Mouse (Mus musculus) frontal cortex, postnatal 36 days (tissue): Measurements from ENCODE around the gene Ubqln4.
A peak's percentile ranks its signal among the peaks of the same experiment; 100 is the strongest.
"Not testable (repeated sequence)": the region's sequence is repeated elsewhere in the genome, so short reads cannot be mapped to it uniquely, and the experiment has no call there.

Experiments used
- DNase-seq, 2 experiments: peaks; one replicate each; pipeline ENCODE4 v3.0.0; 2022; ENCODE audit warnings: low spot score in 2 of 2

Ubqln4 gene

GRCm38 (mm10) chr3:88566536-88567061 lies 13.0 kb downstream of the Ubqln4 start:
- no peak for DNase-seq

GRCm38 (mm10) chr3:88567892-88568291 lies 14.3 kb downstream of the Ubqln4 start:
- no peak for DNase-seq

- DNase-seq = no peak
These were observed 15.1 kb downstream of the Ubqln4 start for GRCm38 (mm10) chr3:88568615-88569014.

- DNase-seq = no peak
These were observed 15.5 kb downstream of the Ubqln4 start for GRCm38 (mm10) chr3:88569093-88569492.

GRCm38 (mm10) chr3:88569694-88570093 lies 16.1 kb downstream of the Ubqln4 start:
- DNase-seq = no peak

- no peak for DNase-seq
These were observed 16.8 kb downstream of the Ubqln4 start for GRCm38 (mm10) chr3:88570341-88570740.

GRCm38 (mm10) chr3:88571856-88572255 lies 18.3 kb downstream of the Ubqln4 start:
- no peak for DNase-seq

- no peak for DNase-seq
These were observed 19.3 kb downstream of the Ubqln4 start for GRCm38 (mm10) chr3:88572835-88573234.

- no peak for DNase-seq
These were observed 20.3 kb downstream of the Ubqln4 start for GRCm38 (mm10) chr3:88573810-88574209.

- no peak for DNase-seq
These were observed 22.0 kb downstream of the Ubqln4 start, which contains the start of gene Ssr2 for GRCm38 (mm10) chr3:88575540-88575939. TSS of gene Ssr2 (plus strand) at chr3:88575876.

- DNase-seq = not testable (repeated sequence)
These were observed 24.3 kb downstream of the Ubqln4 start for GRCm38 (mm10) chr3:88577846-88578245.

- no peak for DNase-seq
These were observed 25.2 kb downstream of the Ubqln4 start for GRCm38 (mm10) chr3:88578498-88579424.

GRCm38 (mm10) chr3:88579454-88580117 lies 26.0 kb downstream of the Ubqln4 start:
- peak; percentile 76 to 85 for DNase-seq

GRCm38 (mm10) chr3:88585769-88586168 lies 32.2 kb downstream of the Ubqln4 start:
- DNase-seq = no peak

- no peak for DNase-seq
These were observed 33.1 kb downstream of the Ubqln4 start for GRCm38 (mm10) chr3:88586640-88587039.

GRCm38 (mm10) chr3:88590246-88590645 lies 36.7 kb downstream of the Ubqln4 start:
- no peak for DNase-seq

GRCm38 (mm10) chr3:88591044-88591443 lies 37.5 kb downstream of the Ubqln4 start:
- no peak for DNase-seq

- peak; percentile 8 to 50 for DNase-seq
These were observed 38.6 kb downstream of the Ubqln4 start for GRCm38 (mm10) chr3:88591950-88592731.

GRCm38 (mm10) chr3:88592942-88593576 lies 39.5 kb downstream of the Ubqln4 start:
- DNase-seq = no peak

GRCm38 (mm10) chr3:88593893-88594580 lies 40.5 kb downstream of the Ubqln4 start:
- no peak for DNase-seq

GRCm38 (mm10) chr3:88596547-88596946 lies 43.0 kb downstream of the Ubqln4 start:
- DNase-seq = not testable (repeated sequence)
